Mouse (Mus musculus): Measurements from ENCODE around the gene Pla2g2f.

Gene Pla2g2f

GRCm38 (mm10) chr4:138712621-138713020 is 44.8 kb downstream of the Pla2g2f start:
- DNase-seq: peak; percentile 40 to 48

DNA sequence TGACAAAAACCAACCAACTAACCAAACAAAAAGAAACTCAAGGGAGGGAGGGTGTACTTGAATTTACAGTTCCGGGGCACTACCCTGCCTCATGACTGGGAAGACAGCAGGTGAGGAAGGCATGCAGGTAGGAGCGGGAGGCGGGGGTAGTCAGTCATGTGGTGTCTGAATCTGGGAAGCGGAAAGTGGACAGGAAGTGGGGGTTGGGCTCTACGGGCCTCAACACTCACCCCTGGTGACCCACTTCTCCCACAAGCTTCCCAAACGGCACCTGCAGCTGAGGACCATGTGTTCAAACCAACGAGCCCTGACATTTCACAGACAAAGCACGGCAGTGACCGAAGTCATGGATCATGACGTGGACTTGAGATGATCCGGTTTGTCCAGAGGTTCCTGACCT is 45.3 kb downstream of the Pla2g2f start:
- DNase-seq: peak in 1 of 2 experiments; percentile 26

DNA sequence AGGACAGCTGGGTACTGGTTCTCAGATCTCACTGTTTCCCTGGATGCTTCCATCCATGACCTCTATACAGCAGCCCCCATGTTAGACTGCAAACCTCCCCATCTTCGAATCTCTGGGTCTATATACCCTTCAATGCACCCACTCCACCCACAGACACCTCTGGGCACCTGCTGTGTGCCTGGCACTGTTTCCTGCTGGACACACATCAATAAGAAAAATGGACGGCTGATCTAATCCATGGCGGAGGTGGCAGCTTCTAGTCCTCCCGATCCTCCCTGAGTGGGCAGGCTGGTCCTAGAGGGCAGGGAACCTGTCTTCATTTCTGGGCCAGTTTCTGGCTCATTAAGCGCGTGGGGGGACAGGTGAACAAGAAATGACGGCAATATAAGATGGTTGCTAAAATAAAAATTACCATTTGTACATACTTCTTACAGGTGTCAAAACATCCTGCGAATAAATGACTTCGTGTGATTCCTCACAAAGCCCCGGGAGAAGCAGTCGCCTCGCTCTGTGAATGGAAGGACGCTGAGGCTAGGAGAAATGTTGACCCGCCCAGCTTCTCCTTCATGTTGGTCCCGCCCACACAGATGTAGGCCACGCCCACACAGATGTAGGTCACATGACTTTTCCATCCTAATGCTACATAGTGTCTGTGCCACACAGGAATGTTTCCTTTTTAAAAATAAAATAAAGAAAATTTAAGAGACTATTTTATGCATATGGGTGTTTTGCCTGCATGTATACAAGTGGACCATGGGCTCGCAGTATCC is 46.2 kb downstream of the Pla2g2f start:
- peak in 1 of 2 experiments; percentile 27 for DNase-seq

DNA sequence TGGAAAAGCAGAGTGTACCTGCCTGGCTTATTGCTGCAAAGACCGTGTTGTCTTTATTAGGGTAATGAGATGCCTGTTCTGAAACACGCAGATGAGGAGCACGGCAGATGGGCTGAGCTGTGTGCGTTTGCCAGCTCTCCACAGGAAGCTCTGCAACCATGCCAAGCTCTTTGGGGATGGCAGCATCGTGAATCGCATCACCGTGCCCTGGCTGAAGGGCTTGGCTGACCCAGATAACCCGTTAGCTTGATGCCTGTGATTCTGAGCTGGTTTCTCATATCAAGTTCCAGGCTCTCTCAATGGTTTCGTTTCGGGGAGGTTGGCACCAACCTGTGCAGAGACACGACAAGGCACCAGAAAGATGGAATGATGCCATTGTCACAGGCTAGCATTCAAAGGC is 46.8 kb downstream of the Pla2g2f start:
- DNase-seq: peak; percentile 97 to 99

- peak; percentile 39 to 58 for DNase-seq
These were observed 47.5 kb downstream of the Pla2g2f start for GRCm38 (mm10) chr4:138709944-138710343.

DNA sequence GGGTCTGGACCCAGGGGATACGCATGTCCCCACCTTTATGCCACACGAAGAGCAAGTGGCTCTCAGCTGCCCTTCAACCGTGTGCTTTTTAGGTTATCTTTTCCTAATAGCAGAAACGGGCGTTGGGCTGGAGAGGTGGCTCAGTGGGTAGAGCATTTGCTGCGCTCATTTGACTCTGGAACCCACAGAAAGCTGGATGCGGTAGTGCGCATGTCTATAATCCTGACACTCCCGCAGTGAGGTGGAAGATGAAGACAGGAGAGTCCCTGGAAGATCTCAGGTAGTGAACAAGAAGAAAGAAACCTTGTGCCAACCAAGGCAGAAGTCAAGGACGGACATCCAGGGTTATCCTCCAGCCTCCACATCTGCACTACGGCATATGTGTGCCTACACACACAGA is 48.2 kb downstream of the Pla2g2f start:
- DNase-seq: peak in 1 of 2 experiments; percentile 30

DNA sequence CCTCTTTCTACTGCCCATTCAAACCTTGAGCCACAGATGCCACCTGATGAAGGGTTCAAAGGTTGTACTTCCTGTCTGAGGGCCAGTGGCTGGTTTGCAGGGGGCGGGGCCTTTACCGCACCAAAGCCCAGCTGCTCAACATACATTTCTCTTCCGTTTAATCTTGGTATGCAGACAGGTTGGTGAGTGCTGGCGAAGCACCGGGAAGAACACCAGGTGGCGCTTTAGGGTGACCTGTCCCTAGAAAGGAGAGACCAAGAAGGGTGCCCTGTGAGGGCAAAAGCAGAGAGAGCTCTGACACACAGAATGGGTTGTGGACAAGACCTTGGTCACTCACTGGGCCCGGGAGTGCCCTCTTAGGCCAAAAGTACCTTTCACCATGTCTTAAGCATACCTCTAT is 48.8 kb downstream of the Pla2g2f start:
- peak; percentile 82 to 84 for DNase-seq

- DNase-seq: no peak
These were observed 50.8 kb downstream of the Pla2g2f start for GRCm38 (mm10) chr4:138706620-138707019.

DNA sequence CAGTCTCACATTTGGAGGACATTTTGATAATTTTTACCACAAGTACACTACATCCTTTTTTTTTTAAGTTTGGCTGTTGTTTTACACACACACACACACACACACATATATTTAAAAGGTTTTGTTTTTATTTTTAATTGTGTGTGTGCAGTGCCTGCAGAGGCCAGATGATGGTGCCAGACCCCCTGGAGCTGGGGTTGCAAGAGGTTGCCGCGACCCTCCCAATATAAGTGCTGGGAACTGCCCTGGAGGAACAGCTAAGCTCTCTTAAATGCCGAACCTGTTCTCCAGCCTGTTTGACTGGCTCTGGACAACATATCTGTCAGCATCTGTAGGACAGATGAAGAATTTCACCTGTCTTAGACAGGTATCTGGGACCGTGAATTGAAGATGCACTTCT is 53.3 kb downstream of the Pla2g2f start:
- no peak for DNase-seq

GRCm38 (mm10) chr4:138703591-138703990 is 53.8 kb downstream of the Pla2g2f start:
- DNase-seq: no peak

GRCm38 (mm10) chr4:138702528-138702927 is 54.9 kb downstream of the Pla2g2f start:
- DNase-seq: no peak

GRCm38 (mm10) chr4:138702031-138702430 is 55.4 kb downstream of the Pla2g2f start:
- DNase-seq: no peak

DNA sequence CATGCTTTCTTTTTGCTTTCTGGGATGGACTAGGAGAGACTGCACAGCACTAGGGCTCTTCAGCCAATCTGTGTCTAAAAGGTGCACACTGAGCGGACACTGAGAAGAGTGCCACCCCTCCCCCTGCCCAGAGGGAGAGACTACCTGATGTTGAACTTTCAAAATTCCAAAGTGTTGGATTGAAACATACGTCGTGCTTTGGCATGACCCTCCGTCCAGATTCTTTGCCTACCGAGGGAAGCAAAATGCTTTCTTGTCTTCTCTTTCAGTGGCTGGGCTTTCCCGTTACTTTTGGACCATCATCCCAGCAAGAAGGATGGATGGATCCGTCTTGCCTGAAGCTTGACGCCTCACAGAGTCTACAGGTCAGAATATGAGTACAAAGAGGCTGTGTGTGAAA is 56.3 kb downstream of the Pla2g2f start:
- no peak for DNase-seq
